Mouse (Mus musculus) yolk sac, embryonic 10.5 days (tissue): ENCODE data around the gene AI413582.

ENCODE experiments used
- DNase-seq: peaks from one replicate; pipeline ENCODE4 v3.0.0-alpha.2; 2017; ENCODE audit warnings: low spot score

The AI413582 gene

GRCm38 (mm10) chr17:27579816-27580215, 14.3 kb upstream of the AI413582 start:
- DNase-seq: no peak

DNA sequence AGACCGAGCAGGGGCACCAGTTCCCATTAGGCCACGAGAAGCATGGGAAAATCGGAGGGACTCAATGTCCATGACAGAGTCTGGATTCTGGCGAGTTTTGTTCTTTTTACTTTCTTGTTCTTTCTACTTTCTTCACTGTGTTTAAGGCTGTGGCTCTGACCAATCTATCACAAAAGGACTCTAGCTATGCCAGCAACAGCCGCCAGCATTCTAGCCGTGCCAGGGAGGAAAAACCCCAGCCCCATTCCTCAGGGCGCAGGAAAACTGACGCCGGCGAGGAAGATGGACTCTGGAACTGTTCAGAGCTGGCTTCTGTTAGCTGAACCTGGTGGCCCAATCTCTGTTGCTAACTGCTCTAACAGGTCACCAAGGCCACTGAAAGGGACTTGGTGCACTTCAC, 12.9 kb upstream of the AI413582 start:
- no peak for DNase-seq

GRCm38 (mm10) chr17:27577468-27577867, 11.9 kb upstream of the AI413582 start:
- no peak for DNase-seq

GRCm38 (mm10) chr17:27576056-27576455, 10.5 kb upstream of the AI413582 start:
- DNase-seq: no peak

- no peak for DNase-seq
Measured at GRCm38 (mm10) chr17:27575116-27575776, 9.7 kb upstream of the AI413582 start.

DNA sequence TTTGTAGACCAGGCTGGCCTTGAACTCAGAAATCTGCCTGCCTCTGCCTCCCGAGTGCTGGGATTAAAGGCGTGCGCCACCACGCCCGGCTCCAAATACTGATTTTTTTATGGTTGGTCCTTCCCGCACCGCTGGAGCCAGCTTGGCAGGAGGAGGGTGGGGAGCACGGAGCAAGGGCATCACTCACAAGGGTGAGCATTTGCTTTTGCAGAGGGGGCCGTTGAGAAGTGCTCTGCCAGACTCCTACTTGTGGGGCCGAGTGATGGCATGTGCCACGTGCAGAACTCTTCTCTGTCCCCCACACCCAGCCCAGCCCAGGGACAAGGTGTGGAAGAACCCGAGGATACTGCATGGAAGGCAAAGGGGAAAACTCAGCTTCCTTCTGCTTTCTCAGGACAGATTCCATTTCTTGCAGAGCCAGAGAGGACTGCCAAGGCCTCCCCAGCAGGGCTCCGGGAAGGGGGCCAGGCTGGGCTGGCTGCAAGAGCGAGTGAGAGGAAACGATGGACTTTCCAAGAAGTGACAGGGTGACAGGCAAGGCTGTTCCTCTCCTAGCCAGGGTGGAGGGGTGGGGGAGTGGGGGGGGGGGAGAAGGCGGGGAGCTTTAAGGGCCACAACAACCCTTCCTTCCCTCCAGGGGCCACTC, 9.0 kb upstream of the AI413582 start:
- no peak for DNase-seq

- no peak for DNase-seq
Measured at GRCm38 (mm10) chr17:27573772-27574320, 8.3 kb upstream of the AI413582 start.

GRCm38 (mm10) chr17:27571315-27571714, 5.8 kb upstream of the AI413582 start:
- DNase-seq: no peak

GRCm38 (mm10) chr17:27568228-27568627, 2.7 kb upstream of the AI413582 start:
- DNase-seq: no peak

DNA sequence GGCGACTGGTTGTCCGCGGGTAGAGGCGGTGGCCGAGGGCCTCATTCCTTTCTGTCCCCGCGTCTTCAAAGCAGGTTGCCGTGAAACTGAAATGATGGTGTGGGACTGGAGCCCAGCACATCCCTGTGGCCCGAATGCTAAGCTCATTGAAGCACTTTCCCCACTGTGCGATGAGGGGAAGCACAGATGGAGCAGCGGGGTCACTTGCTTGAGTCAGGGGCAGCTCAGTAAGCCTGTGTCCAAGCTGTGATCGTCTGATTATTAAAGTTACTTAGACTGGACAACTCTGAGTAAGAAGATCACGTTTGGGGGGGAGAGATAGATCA, 349 bp upstream of the AI413582 start:
- no peak for DNase-seq

- DNase-seq: peak; percentile 66
Measured at GRCm38 (mm10) chr17:27564391-27565162, 979 bp downstream of the AI413582 start.

GRCm38 (mm10) chr17:27563771-27564244, 1.7 kb downstream of the AI413582 start:
- no peak for DNase-seq

DNA sequence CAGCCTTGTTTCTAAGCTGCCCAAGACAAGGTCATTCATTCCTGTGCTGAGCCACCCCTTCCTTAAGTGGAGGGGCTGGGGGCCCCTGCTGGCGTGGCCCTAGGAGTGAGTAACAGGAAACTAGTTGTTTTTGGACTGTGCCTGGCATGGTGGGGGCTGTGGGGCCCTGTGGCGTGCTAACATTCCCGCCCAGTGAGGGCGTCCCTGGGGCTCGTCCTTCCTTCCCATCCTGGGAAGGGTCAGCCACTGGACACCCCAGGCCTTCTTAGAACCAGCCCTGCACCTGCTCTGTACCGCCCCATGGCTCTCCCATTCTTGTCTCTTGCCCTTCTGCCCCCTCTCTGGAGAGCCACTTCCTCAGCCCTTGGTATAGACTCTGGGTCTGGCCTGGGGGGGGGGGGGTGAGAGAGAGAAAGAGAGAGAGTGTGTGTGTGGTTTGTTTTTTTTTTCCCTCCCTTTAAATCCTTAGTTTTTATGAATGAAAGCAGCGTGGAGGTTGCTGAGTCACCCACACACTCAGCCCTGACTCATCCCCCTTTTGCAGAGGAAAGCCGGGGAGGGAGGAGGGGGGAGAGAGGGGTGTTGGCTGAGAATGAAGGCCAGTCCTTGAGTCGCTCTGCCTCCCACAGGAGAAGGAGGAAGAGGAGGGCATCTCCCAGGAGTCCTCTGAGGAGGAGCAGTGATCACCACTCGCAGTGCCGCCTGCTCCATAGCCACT, 3.6 kb downstream of the AI413582 start:
- no peak for DNase-seq

- no peak for DNase-seq
Measured at GRCm38 (mm10) chr17:27560926-27561480, 4.6 kb downstream of the AI413582 start.

DNA sequence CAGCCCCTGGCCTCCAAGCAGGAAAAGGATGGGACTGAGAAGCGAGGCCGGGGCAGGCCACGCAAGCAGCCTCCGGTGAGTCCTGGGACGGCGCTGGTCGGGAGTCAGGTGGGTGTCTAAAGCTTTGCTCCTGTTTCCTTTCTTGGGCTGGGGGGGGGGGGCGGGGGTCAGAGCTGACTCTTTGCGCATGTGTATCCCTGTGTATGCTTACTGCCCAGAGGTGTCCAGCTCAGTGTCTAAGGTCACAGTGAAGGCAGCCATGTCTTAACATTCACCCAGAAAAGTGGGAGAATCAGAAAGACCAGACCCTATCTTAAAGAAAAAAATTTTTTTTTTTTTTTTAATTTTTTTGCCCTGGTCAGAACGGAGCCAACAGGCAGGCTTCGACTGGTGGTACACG, 6.0 kb downstream of the AI413582 start:
- peak; percentile 65 for DNase-seq

GRCm38 (mm10) chr17:27558845-27559244, 6.7 kb downstream of the AI413582 start:
- no peak for DNase-seq

GRCm38 (mm10) chr17:27557927-27558661, 7.5 kb downstream of the AI413582 start:
- DNase-seq: no peak

DNA sequence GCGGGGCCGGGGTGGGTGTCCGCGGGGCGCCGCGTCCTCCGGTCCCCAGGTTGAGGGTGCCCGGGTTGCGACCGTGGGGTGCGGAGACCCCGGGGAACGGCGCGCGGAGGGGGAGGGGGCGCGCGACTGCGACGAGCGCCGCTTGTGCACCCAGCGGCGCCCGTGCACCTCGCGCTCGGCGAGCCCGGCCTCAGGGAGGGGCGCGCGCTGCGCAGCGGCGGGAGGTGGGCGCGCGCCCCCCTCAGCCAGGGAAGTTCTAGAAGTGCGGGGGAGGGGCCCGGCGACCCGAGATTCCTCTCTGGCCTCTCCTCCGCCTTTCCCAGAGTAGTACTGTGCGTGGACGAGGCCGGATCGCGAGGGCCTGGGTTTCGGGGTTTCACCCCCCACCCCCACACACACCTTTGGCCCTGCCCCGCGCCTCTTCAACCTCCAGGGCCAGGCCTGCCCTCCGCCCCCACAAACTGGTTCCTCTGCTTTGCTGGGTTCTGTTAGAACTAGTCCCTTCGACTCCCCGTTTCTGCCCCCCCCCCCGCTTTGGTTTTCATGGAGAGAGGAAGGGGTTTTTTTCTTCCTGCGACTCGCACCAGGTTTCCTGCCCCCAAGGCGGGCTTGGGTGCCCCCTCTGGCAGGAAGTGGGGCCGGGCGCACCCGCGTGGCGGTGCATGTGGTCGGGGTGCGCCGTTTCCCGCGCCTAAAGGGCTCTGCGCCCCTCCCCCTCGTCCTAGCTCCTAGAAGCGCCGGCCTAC, 8.2 kb downstream of the AI413582 start:
- peak; percentile 75 for DNase-seq

GRCm38 (mm10) chr17:27556315-27557011, 9.1 kb downstream of the AI413582 start, which contains the start of gene Hmga1:
TSS of gene Hmga1 (plus strand) at chr17:27556497.
- peak; percentile 92 for DNase-seq
